Mouse (Mus musculus) heart, embryonic 12.5 days (tissue): Measurements from ENCODE around the gene Pdcd7. TPM values are rescaled to one million over a fixed set of nuclear protein-coding genes. Genes with fewer than 3 reads are reported as not detected.

ENCODE experiments used
- ATAC-seq: fragments of 200-750 bp; cut with Nextera tagmentation; 2 replicates; pipeline ENCODE4 v1.8.0; 2017; ENCODE audit warnings: moderate TSS enrichment, moderate library complexity; ENCODE audit not compliant: insufficient number of reproducible peaks, low FRiP score
- H3K27ac ChIP-seq: fragments of 300-500 bp; sonication (generic); 2 replicates; pipeline ENCODE4 v1.5.1; 2016; ENCODE audit warnings: mild to moderate bottlenecking, moderate library complexity; ENCODE audit not compliant: poor library complexity, severe bottlenecking
- H3K27me3 ChIP-seq: fragments of 300-500 bp; sonication (generic); replicated peaks from 2 replicates; pipeline ENCODE4 v1.6.1; 2016; ENCODE audit warnings: mild to moderate bottlenecking, moderate library complexity
- H3K36me3 ChIP-seq: fragments of 300-500 bp; sonication (generic); 2 replicates; pipeline ENCODE4 v1.6.1; 2016; ENCODE audit warnings: mild to moderate bottlenecking, moderate library complexity
- H3K4me1 ChIP-seq: fragments of 300-500 bp; sonication (generic); replicated peaks from 2 replicates; pipeline ENCODE4 v1.6.1; 2016; ENCODE audit warnings: mild to moderate bottlenecking
- H3K4me2 ChIP-seq: fragments of 300-500 bp; sonication (generic); 2 replicates; pipeline ENCODE4 v1.6.1; 2016; ENCODE audit warnings: mild to moderate bottlenecking, moderate library complexity
- H3K4me3 ChIP-seq: fragments of 300-500 bp; sonication (generic); 2 replicates; pipeline ENCODE4 v1.5.1; 2016; ENCODE audit warnings: mild to moderate bottlenecking
- H3K9ac ChIP-seq: fragments of 300-500 bp; sonication (generic); 2 replicates; pipeline ENCODE4 v1.6.1; 2016; ENCODE audit warnings: mild to moderate bottlenecking, moderate library complexity
- H3K9me3 ChIP-seq: fragments of 300-500 bp; sonication (generic); replicated peaks from 2 replicates; pipeline ENCODE4 v1.6.1; 2016; ENCODE audit warnings: mild to moderate bottlenecking, moderate library complexity
- WGBS: fragments of 180-500 bp; shearing (Covaris S2); methylation state at CpG from one replicate; pipeline ENCODE4 v1.1.7; 2016; 5-methylcytosine and 5-hydroxymethylcytosine counted together
- polyA plus RNA-seq: library from polyadenylated mRNA; unstranded; fragments of >200 nt; fragmentation: Nextera tagmentation; extraction: Ambion mirVana; gene quantifications from 2 replicates; pipeline ENCODE4 v1.2.1, GENCODE M21; 2016

Pdcd7 gene
- polyA plus RNA-seq, 1 experiment from 2014 or later = 9.9 TPM

DNA sequence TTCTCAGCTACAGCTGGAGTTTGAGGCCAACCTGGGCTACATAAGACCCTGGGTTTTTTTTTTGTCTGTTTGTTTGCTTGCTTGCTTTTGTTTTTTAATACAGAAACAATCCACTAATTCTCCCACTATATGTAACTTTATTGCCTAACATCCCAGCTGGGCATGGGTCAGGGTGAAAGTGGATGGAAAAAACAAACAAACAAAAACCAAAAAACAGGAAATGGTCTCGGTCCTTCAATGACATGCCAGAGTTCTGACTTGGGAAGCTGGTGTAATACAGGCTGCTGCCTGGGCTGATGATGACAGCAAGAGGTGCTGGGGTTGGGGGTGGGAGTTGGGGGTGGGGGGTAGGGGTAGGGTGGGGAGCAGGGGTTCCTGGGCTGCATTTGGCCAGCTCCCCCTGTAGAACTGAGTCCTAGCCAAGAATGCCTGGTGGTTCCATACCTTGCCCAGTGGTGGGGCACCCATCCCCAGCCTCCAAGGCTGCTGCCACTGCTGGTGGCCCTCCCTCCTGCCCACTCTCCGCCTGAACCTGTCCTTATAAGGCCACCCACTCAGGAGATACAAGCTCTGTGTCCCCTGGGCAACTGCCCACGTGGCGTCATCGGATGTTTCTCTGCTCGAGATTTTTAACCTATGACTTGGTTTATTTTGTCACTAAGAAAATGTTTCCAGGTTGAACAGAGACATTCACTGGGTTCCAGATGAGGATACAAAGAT lies 36.3 kb downstream of the Pdcd7 start:
- Histone ChIP-seq H3K36me3 (peaks cover 7% of the 10 kb centered on the region; the same call in 1 of the 2 replicates), H3K4me1 (peaks cover 17% of the 10 kb centered on the region), H3K27ac (no peak overlapping the region), H3K27me3 (no peaks in the 10 kb centered on the region), H3K9ac (no peak overlapping the region), H3K4me3 (no peak overlapping the region), H3K4me2 (no peak overlapping the region), H3K9me3 (no peaks in the 10 kb centered on the region)
- no peak for ATAC-seq
- WGBS = 55% methylated on average over 6 of the region's 6 CpGs

DNA sequence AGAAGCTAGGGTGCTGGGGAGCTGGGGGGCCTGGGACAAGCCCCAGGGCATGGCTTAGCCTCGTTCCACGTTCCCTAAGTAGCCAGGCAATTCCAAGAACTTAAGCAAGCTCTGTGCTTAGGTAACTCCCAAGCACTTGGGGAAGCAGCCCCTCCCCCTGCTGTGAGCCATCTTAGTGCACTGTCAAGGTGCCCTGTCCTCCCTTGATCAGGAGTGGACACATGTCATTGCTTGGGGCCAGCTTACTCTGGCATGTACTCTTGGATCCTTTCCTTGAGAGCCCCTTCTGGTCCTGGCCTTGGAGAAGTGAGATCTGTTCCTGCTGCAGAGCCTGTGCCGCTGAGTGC lies 36.8 kb downstream of the Pdcd7 start:
- H3K36me3 ChIP-seq = peaks cover 3% of the 10 kb centered on the region; the same call in 1 of the 2 replicates
- 0 out of 2 replicates have a peak, but pooled peaks cover 3% of the 10 kb centered on the region for H3K27me3 ChIP-seq
- peaks cover 17% of the 10 kb centered on the region for H3K4me1 ChIP-seq
- no peak overlapping the region for H3K9ac ChIP-seq
- H3K9me3 ChIP-seq = no peaks in the 10 kb centered on the region
- H3K27ac ChIP-seq = no peak overlapping the region
- 55% methylated on average over 3 of the region's 3 CpGs for WGBS
- ATAC-seq = no peak
- no peak overlapping the region for H3K4me2 ChIP-seq
- no peak overlapping the region for H3K4me3 ChIP-seq

DNA sequence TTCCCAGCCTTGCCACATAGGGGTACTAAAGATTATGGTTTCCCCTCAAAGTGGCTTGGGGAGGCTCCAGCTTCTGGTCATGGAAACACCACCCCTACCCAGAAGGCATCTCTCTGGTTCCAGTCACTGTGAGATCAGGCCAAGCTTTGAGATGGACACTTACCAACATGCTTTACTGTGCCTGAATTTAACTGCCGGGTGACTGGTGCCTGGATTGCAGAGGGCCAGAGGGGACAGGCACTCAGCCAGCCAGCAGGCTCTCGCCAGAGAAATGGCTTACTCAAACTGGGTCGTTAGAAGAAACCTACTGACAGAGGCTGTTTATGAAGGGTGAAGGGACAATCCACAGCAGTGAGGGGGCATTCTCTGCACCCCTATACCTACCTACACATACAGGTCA lies 38.4 kb downstream of the Pdcd7 start:
- H3K4me1 ChIP-seq = peaks cover 17% of the 10 kb centered on the region
- no peak overlapping the region for H3K9ac ChIP-seq
- no peaks in the 10 kb centered on the region for H3K36me3 ChIP-seq
- no peak for ATAC-seq
- H3K4me2 ChIP-seq = no peak overlapping the region
- H3K27ac ChIP-seq = no peak overlapping the region
- WGBS = 44% methylated on average over 3 of the region's 3 CpGs
- H3K9me3 ChIP-seq = no peaks in the 10 kb centered on the region
- H3K4me3 ChIP-seq = no peak overlapping the region
- H3K27me3 ChIP-seq = peaks cover 8% of the 10 kb centered on the region; the same call in 1 of the 2 replicates

DNA sequence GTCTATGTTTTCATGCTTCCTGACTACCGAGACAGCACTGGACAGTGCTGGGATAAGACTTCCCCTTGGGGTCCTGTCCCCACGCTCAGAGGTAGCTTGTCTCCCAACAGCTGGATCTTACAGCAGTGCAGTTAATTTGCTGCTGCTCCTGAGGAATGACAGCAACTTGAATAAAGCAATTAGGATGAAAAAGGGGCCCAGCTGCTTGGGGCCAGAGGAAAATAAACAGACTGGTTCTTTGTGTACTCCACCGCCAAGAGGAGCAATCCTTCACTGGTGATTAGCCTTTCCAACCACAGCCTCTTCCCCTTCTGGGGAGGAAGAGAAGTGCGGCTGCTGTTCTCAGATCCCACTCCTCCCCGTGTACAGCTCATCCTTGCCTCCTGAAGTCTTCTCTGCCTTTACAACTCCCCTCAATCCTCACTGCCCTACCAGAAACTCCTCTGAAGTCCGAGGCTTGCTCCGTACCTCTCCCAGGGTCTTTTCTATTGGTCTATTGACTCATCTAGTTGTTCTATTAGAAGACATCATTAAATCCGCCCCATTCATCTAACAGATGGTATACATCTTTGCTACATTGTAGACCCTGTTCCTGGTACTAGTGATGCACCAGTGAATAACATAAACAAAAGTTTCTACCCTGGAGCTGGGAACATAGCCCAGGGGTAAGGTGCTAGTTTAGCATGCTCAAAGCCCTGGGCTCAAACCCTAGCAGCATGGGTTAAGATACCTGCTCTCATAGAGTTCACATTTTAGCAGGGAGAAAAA lies 40.7 kb downstream of the Pdcd7 start:
- H3K27me3 ChIP-seq = peaks cover 31% of the 10 kb centered on the region
- ATAC-seq = no peak
- no peaks in the 10 kb centered on the region for H3K36me3 ChIP-seq
- no peak overlapping the region for H3K9ac ChIP-seq
- no peaks in the 10 kb centered on the region for H3K9me3 ChIP-seq
- no peak overlapping the region for H3K4me3 ChIP-seq
- no peak overlapping the region for H3K27ac ChIP-seq
- 39% methylated on average over 8 of the region's 8 CpGs for WGBS
- peaks cover 15% of the 10 kb centered on the region for H3K4me1 ChIP-seq
- no peak overlapping the region for H3K4me2 ChIP-seq

DNA sequence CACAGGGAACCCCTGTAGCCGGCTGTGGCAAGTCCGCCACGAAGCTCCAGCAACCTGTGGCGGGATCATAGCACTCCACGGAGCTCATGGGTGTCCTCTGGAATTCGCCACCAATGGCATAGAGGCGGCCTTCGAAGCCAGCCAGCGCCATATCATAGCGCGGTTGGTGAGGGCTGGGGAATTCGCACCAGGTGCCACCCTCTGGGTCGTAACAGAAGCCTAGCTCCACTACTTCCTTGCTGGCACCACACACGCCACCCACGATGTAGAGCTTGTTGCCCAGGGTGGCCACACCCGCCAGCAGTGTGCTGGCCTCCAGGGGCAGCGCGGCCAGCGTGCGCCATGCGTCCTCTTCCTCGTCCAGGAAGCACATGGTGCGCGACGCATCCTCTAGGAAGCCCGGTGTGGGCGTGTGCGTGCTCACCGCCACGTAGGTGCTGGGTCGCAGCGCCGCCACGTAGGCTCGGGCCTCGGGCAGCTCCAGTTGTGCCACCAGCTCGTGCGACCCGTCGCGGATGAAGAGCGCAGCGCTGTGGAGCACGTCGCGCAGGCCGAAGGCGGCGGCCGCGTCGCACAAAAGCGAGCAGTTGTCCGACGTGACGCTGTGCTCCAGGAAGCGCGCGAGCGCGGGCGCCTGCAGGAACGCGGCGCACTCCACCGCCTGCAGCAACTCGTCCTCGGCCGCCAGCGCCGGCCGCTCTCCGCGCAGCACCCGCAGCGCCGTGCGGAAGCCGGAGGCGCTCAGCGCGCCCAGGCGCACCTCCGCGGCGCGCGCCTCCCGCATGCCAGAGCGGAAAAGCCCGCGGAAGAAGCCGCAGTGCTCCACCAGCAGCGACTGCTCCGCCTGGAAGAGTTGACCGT lies 45.1 kb downstream of the Pdcd7 start:
- Histone ChIP-seq H3K4me1 (peaks cover 15% of the 10 kb centered on the region), H3K36me3 (no peaks in the 10 kb centered on the region), H3K9me3 (no peaks in the 10 kb centered on the region), H3K27ac (no peak overlapping the region), H3K27me3 (peaks cover 45% of the 10 kb centered on the region), H3K4me2 (peak overlapping the region; percentile 76), H3K9ac (peak overlapping the region; percentile 58), H3K4me3 (peak overlapping the region; percentile 58)
- ATAC-seq = peak; percentile 41; the same call in 1 of the 2 replicates
- 12% methylated on average over 95 of the region's 96 CpGs for WGBS

DNA sequence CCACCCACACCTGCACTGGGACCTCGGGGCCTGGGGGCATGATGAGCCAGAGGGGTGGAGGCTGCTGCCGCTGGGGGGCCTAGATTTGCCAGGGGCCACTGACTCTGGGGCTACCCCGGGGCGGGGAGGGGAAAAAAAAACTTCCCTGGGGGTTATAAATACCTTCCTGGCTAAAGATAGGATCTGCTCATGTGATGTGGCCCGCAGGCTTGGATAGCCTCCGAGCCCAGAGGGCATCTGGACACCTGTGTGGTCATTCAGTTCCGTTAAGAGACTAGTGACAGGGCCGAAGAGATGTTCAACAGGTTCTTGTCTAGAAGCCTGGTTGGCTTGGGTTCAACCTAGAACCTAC lies 45.7 kb downstream of the Pdcd7 start, which contains the start of gene Kbtbd13:
TSS of gene Kbtbd13 (minus strand) at position 40 of the 352 bp plus-strand sequence.
- H3K4me1 ChIP-seq = peaks cover 15% of the 10 kb centered on the region
- H3K27ac ChIP-seq = no peak within 1 kb of the TSS
- no peaks in the 10 kb centered on the region for H3K36me3 ChIP-seq
- no peak for ATAC-seq
- H3K4me3 ChIP-seq = peak within 1 kb of the TSS; percentile 58
- peak within 1 kb of the TSS; percentile 58 for H3K9ac ChIP-seq
- H3K4me2 ChIP-seq = peak within 1 kb of the TSS; percentile 76
- peaks cover 45% of the 10 kb centered on the region for H3K27me3 ChIP-seq
- WGBS = 24% methylated on average over 8 of the region's 8 CpGs
- no peaks in the 10 kb centered on the region for H3K9me3 ChIP-seq

DNA sequence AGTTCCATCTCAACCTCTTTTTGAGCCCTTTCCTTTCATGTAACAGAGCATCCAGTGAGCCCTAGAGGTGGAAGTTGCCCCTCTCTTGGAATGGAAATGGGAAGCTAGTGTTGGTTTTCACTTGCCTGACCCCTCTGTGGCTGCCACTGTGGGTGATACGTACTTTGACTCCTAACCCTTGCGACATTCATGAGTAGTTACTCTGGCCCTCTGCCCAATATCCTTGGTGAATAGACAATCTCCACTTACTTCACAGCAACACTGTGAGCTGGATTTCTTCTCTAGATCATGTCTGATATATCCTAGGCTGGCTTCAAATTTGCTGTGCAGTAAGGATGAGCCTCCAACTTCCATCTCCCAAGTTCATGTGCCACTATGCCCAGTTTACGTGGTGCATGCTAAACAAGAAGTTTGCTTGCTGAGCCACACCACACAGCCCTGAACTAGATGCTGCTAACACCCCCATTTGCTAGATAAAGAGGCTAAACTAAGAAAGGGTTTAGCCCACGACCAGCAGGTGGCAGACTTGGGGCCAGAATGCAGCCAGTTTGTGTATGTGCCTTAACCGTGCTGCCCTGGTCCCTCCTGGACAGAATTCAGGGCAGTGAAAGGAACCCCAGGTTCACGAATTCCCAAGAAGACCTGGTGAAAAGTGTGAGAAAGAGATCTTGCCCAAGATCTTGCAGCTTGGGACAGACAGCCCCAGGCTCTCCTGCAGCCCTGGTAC lies 46.9 kb downstream of the Pdcd7 start:
- Histone ChIP-seq H3K4me3 (no peak overlapping the region), H3K36me3 (no peaks in the 10 kb centered on the region), H3K9ac (no peak overlapping the region), H3K27ac (no peak overlapping the region), H3K4me2 (no peak overlapping the region), H3K27me3 (peaks cover 46% of the 10 kb centered on the region), H3K9me3 (no peaks in the 10 kb centered on the region), H3K4me1 (peaks cover 15% of the 10 kb centered on the region)
- no peak for ATAC-seq
- WGBS = 30% methylated on average over 6 of the region's 6 CpGs

DNA sequence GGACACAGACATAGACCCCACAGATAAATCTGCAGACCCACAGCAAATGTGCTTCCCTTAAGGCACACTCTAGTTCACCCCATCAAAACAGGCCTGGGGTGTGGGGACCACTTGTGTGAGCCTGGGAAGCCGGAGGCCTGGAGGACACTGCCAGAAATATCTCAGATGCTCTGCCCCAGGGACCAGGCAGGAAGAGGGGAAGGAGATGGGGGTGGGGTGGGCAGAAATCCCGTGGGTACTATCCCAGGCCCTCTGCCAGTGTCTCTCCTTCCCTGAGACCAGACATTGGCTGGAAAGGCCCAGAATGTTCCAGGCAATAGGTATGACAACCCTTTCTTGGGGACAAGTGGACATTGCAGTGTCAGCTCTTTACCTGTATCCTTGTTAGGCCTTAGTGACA lies 47.7 kb downstream of the Pdcd7 start:
- Histone ChIP-seq H3K27ac (no peak overlapping the region), H3K27me3 (peaks cover 46% of the 10 kb centered on the region), H3K4me3 (no peak overlapping the region), H3K9ac (no peak overlapping the region), H3K9me3 (no peaks in the 10 kb centered on the region), H3K4me1 (peaks cover 18% of the 10 kb centered on the region), H3K4me2 (no peak overlapping the region), H3K36me3 (no peaks in the 10 kb centered on the region)
- ATAC-seq = no peak
- 27% methylated on average over 2 of the region's 2 CpGs for WGBS

DNA sequence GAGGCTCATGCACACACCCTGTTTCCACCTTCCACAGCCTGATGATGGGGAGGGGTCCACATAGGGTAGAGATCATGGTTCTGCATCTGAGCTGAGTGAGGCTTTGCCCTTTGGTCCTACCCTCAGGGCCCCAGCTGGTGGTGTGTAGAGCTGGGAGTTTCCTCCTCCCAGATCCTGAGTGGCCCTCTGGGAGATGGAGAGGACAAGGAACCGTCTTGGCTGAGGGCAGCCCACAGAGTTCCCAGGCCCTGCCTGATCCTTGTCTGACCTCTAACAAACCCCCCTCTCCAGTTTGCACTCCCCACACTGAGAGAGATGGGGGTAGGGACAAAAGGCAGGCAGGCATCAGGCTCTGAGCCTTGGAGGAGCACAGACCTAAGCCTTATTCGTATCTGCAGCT lies 48.5 kb downstream of the Pdcd7 start:
- ATAC-seq = no peak
- Histone ChIP-seq H3K4me2 (no peak overlapping the region), H3K9ac (no peak overlapping the region), H3K9me3 (no peaks in the 10 kb centered on the region), H3K4me1 (peaks cover 25% of the 10 kb centered on the region), H3K27me3 (peaks cover 40% of the 10 kb centered on the region), H3K27ac (no peak overlapping the region), H3K36me3 (no peaks in the 10 kb centered on the region), H3K4me3 (no peak overlapping the region)
- WGBS = 64% methylated on average over 2 of the region's 2 CpGs

DNA sequence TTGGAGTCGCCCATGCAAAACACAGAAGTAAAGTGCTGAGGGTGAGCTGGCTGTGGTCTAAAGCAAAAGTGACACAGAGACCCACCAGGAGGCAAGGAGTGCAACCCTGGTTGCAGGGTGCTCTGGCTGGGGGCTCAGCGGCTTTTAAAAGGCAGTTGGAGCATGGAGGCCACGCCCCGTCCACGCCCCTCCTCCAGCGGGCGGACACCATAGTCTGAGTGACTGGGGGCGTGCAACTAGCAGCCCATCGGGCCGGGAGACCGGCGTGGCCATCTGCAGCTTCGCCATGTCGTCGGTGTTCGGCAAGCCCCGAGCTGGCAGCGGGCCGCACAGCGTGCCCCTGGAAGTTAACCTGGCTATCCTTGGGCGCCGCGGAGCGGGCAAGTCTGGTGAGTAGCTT lies 52.4 kb downstream of the Pdcd7 start, which contains the start of gene Rasl12:
TSS of gene Rasl12 (plus strand) at position 228 of the 400 bp plus-strand sequence.
- Histone ChIP-seq H3K9ac (peak within 1 kb of the TSS; percentile 42), H3K36me3 (no peaks in the 10 kb centered on the region), H3K27me3 (peaks cover 4% of the 10 kb centered on the region; the same call in 1 of the 2 replicates), H3K4me1 (peaks cover 14% of the 10 kb centered on the region; the same call in 1 of the 2 replicates), H3K4me2 (peak within 1 kb of the TSS; percentile 85), H3K27ac (no peak within 1 kb of the TSS), H3K9me3 (no peaks in the 10 kb centered on the region), H3K4me3 (peak within 1 kb of the TSS; percentile 53)
- 1% methylated on average over 24 of the region's 24 CpGs for WGBS
- peak; percentile 75; the same call in 1 of the 2 replicates for ATAC-seq
